Mouse (Mus musculus) liver, embryonic 15.5 days (tissue): ENCODE results near the gene Gm11213. TPM values are rescaled to one million over a fixed set of nuclear protein-coding genes. Genes with fewer than 3 reads are reported as not detected.

Experiments
- ATAC-seq: fragments of 200-750 bp; cut with Nextera tagmentation; 2 replicates; pipeline ENCODE4 v1.8.0; 2017; ENCODE audit warnings: moderate number of reproducible peaks, mild to moderate bottlenecking, moderate library complexity; ENCODE audit not compliant: insufficient read depth
- H3K27ac ChIP-seq: fragments of 300-500 bp; sonication (generic); replicated peaks from 2 replicates; pipeline ENCODE4 v1.5.1; 2015; ENCODE audit warnings: mild to moderate bottlenecking, inconsistent platforms
- H3K27me3 ChIP-seq: fragments of 300-500 bp; sonication (generic); 2 replicates; pipeline ENCODE4 v1.6.1; 2015; ENCODE audit warnings: mild to moderate bottlenecking, inconsistent platforms
- H3K36me3 ChIP-seq: fragments of 300-500 bp; sonication (generic); replicated peaks from 2 replicates; pipeline ENCODE4 v1.6.1; 2015; ENCODE audit warnings: moderate library complexity, mild to moderate bottlenecking, inconsistent platforms
- H3K4me1 ChIP-seq: fragments of 300-500 bp; sonication (generic); replicated peaks from 2 replicates; pipeline ENCODE4 v1.6.1; 2015; ENCODE audit warnings: inconsistent platforms
- H3K4me2 ChIP-seq: fragments of 300-500 bp; sonication (generic); 2 replicates; pipeline ENCODE4 v1.6.1; 2015; ENCODE audit warnings: moderate library complexity, mild to moderate bottlenecking, inconsistent platforms
- H3K4me3 ChIP-seq: fragments of 300-500 bp; sonication (generic); replicated peaks from 2 replicates; pipeline ENCODE4 v1.5.1; 2015; ENCODE audit warnings: mild to moderate bottlenecking, inconsistent platforms
- H3K9ac ChIP-seq: fragments of 300-500 bp; sonication (generic); 2 replicates; pipeline ENCODE4 v1.6.1; 2015; ENCODE audit warnings: moderate library complexity, mild to moderate bottlenecking, inconsistent platforms
- H3K9me3 ChIP-seq: fragments of 300-500 bp; sonication (generic); replicated peaks from 2 replicates; pipeline ENCODE4 v1.6.1; 2016; ENCODE audit warnings: inconsistent platforms
- WGBS: fragments of 180-500 bp; shearing (Covaris S2); methylation state at CpG from one replicate; pipeline ENCODE4 v1.1.7; 2015; ENCODE audit warnings: mixed read lengths; ENCODE audit not compliant: insufficient replicate concordance; 5-methylcytosine and 5-hydroxymethylcytosine counted together
- polyA plus RNA-seq: library from polyadenylated mRNA; unstranded; fragments of >200 nt; fragmentation: Nextera tagmentation; extraction: Ambion mirVana; gene quantifications from 2 replicates; pipeline ENCODE4 v1.2.1, GENCODE M21; 2015

Gm11213 gene
- polyA plus RNA-seq, 1 experiment from 2014 or later = not detected

DNA sequence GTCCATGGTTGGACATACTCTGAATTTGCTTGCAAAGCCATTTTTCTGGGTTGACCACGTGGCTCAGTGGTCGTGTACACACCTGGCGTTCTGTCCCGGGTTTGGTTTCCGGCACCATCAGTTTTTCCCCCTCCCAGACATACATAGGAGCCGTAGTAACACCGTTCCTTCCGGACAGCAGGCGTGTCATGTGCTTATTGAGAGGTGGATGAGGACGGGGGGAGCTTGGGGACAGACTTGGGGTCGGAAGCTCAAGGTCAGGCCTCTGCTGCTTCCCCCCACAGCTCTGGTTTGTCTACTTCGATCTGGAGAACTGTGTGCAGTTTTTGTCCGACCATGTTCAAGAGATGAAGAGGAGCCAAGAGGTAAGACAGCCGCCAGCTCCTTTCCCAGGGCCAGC is 25.4 kb downstream of the Gm11213 start:
- Histone ChIP-seq H3K4me1 (no peaks in the 10 kb centered on the region), H3K9ac (no peak overlapping the region), H3K4me2 (no peak overlapping the region), H3K27ac (no peak overlapping the region), H3K9me3 (no peaks in the 10 kb centered on the region), H3K4me3 (no peak overlapping the region), H3K36me3 (peaks cover 9% of the 10 kb centered on the region; the same call in 1 of the 2 replicates), H3K27me3 (no peaks in the 10 kb centered on the region)
- 73% methylated on average over 14 of the region's 14 CpGs for WGBS
- no peak for ATAC-seq

DNA sequence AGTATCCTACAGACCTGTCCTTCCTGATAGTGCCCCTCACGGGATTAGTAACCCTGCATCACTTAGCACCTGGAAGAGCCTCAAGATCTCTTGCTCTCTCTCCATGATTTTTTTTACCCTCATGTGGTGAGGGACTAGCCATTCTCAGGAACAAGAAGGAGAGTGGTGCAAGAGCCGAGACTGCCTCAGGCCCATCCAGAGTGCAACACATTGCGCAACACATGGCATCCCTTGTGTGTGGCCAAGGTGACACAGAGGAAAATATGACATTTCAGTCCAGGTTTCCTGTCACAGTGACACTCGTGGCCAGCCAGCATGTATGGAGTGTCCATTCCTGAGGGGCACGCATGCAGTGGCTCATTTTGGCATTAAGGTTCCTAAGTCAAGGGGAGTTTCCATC is 32.4 kb downstream of the Gm11213 start:
- ATAC-seq = no peak
- Histone ChIP-seq H3K4me3 (no peak overlapping the region), H3K9me3 (no peaks in the 10 kb centered on the region), H3K36me3 (peaks cover 18% of the 10 kb centered on the region), H3K4me1 (no peaks in the 10 kb centered on the region), H3K4me2 (no peak overlapping the region), H3K9ac (no peak overlapping the region), H3K27ac (no peak overlapping the region), H3K27me3 (no peaks in the 10 kb centered on the region)
- WGBS = 58% methylated on average over 5 of the region's 5 CpGs

DNA sequence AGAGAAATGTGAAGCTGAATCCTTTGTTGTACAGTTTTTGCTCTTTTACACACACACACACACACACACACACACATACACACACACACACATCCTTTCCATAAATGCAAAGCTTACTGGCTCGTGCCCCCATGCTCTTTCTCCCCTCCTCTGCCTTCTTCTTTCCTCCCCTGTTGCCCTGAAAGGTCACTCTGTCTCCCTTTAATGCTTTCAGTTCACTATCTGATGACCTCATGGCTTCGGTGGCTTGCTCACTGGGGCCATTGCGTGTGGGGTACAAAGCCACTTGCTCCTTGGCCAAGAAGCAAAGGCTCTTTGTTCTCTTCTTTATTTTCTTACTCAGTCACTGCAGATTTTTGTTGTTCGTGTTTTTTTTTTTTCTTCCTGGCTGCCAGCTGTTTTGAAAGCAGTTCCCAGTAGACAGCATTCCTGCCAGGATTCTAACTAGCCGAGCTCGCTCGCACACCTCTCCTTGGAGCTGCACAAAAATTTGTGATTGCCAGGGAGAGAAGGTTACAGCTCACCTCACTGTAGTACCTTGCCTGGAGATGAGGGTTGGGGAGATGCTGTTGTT is 34.8 kb downstream of the Gm11213 start:
- ATAC-seq = no peak
- Histone ChIP-seq H3K36me3 (peaks cover 13% of the 10 kb centered on the region; the same call in 1 of the 2 replicates), H3K9me3 (no peaks in the 10 kb centered on the region), H3K4me2 (no peak overlapping the region), H3K9ac (no peak overlapping the region), H3K27ac (no peak overlapping the region), H3K4me1 (no peaks in the 10 kb centered on the region), H3K27me3 (no peaks in the 10 kb centered on the region), H3K4me3 (no peak overlapping the region)
- 58% methylated on average over 7 of the region's 7 CpGs for WGBS

DNA sequence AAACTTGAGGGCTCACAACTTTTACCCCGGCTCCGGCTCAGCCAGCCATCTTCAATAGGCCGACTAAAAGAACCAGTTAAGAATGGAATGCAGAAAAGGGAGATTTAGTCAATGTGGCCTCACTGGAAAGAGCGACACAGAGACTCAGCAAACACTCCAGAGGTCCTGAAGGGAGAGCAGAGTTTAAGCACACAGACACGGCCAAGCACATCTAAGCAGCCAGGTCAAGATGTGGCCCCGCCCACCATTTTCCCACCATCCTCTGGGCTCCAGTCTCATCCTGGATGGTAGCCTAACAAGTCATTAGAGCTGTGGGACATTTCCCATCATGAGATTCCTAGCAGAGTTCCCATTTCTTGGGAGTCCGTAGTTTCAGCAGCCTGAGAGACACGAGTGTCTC is 35.7 kb downstream of the Gm11213 start:
- WGBS = 74% methylated on average over 8 of the region's 8 CpGs
- Histone ChIP-seq H3K27me3 (no peaks in the 10 kb centered on the region), H3K4me1 (no peaks in the 10 kb centered on the region)

DNA sequence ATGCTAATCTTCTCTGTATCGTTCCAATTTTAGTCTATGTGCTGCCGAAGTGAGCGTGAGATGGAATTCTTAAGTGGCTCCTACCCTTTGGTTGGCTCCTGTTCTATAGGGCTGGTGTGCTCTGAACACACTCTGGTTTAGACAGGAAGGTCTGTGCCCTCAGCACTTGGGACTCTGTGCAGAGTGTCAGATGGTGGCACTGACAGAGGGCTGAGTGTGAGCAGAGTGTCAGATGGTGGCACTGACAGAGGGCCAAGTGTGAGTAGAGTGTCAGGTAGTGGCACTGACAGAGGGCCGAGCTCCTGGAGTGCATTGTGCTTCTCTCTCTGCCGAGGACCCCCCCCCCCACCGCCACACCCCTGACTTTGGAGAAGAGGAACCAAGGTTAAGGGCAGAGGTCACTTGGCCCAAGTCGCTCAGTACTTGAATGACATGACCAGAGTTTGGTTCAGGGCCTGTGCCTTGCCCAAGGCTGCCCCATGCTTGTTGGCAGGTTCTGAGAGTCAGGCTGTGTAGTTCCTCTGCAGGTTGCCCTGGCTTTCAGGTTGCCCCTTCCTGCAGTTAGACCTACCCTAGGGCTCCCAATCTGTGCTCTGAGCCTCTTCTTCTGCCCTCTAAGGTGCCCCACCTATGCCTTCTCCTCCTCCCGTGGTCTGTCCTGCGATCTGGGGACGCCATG is 37.2 kb downstream of the Gm11213 start:
- no peaks in the 10 kb centered on the region for H3K27me3 ChIP-seq
- H3K36me3 ChIP-seq = 0 out of 2 replicates have a peak, but pooled peaks cover 5% of the 10 kb centered on the region
- no peaks in the 10 kb centered on the region for H3K9me3 ChIP-seq
- no peak overlapping the region for H3K27ac ChIP-seq
- H3K4me3 ChIP-seq = no peak overlapping the region
- ATAC-seq = no peak
- no peak overlapping the region for H3K4me2 ChIP-seq
- 75% methylated on average over 10 of the region's 10 CpGs for WGBS
- no peak overlapping the region for H3K9ac ChIP-seq
- no peaks in the 10 kb centered on the region for H3K4me1 ChIP-seq

More for the DNA sequence above, 35.7 kb downstream of the Gm11213 start:
- Histone ChIP-seq H3K4me3 (no peak overlapping the region), H3K4me2 (no peak overlapping the region), H3K9me3 (no peaks in the 10 kb centered on the region), H3K9ac (no peak overlapping the region), H3K27ac (no peak overlapping the region), H3K36me3 (peaks cover 13% of the 10 kb centered on the region; the same call in 1 of the 2 replicates)
- no peak for ATAC-seq

DNA sequence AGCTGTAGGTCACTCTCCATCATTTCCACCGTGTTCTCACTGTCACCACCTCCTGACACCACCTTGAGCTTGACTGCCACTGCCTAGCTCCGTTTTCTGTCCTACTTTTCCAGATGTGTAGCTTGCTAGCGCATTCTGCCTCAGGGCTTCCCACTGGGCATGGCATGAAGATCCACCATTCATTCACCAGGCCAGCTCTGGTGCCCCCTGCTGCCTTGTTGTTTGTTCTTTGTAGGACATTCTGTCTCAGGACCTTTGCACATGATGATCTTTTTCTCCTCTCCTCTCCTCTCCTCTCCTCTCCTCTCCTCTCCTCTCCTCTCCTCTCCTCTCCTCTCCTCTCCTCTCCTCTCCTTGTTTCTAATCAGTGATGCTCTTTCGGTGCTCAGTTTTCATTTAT is 42.3 kb downstream of the Gm11213 start:
- Histone ChIP-seq H3K27ac (peak overlapping the region; percentile 55), H3K9ac (no peak overlapping the region; the same call in 1 of the 2 replicates), H3K9me3 (no peaks in the 10 kb centered on the region), H3K4me2 (0 out of 2 replicates have a peak overlapping the region, but pooled peaks have one; percentile 93), H3K27me3 (no peaks in the 10 kb centered on the region), H3K4me3 (no peak overlapping the region), H3K36me3 (no peaks in the 10 kb centered on the region), H3K4me1 (peaks cover 47% of the 10 kb centered on the region)
- ATAC-seq = no peak
- 67% methylated on average over 4 of the region's 4 CpGs for WGBS

DNA sequence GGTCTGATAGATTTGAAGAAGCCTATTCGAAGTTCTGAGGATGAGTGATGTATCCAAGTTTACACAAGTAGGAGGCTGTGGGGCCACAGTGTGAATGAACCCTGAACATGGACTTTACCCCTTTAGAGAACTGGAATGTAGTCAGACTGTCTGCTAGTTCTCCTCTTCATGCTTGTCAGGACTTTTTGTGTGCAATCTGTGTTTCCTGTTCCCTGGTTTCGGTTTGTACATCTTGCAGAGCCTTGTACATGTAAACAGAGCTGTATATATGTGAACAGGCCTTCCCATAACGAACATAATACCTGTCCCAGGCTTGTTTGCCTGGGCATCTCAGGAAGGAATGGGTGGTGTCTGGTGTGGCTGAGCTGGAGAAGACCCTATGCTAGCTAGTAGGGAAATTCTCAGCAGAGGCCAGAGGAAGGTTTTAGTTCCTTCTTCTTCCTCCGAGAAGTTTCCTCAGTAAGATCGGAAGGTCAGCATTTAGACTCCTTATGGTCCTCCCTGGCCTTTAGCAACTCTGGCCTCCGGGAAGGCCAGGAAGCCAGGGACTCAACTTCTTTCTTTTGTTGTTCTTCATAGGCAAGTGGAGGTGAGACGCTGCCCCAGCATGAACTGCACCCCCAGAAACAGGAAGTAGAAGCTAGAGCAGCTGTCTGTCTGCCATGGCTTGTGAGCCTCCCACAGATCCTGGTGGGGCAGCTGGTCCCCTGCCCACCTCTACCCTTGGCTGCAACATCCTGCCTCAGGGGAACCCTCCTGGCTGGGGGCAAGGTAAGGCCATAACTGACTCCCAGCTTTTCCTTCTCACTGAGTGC is 43.0 kb downstream of the Gm11213 start:
- H3K9me3 ChIP-seq = no peaks in the 10 kb centered on the region
- peak; percentile 38 for ATAC-seq
- no peak overlapping the region; the same call in 1 of the 2 replicates for H3K9ac ChIP-seq
- 0 out of 2 replicates have a peak overlapping the region, but pooled peaks have one; percentile 4 for H3K4me3 ChIP-seq
- H3K27ac ChIP-seq = peak overlapping the region; percentile 55
- 23% methylated on average over 7 of the region's 7 CpGs for whole genome bisulfite sequencing
- no peaks in the 10 kb centered on the region for H3K36me3 ChIP-seq
- H3K4me2 ChIP-seq = peak overlapping the region; percentile 93
- H3K4me1 ChIP-seq = peaks cover 54% of the 10 kb centered on the region
- no peaks in the 10 kb centered on the region for H3K27me3 ChIP-seq

DNA sequence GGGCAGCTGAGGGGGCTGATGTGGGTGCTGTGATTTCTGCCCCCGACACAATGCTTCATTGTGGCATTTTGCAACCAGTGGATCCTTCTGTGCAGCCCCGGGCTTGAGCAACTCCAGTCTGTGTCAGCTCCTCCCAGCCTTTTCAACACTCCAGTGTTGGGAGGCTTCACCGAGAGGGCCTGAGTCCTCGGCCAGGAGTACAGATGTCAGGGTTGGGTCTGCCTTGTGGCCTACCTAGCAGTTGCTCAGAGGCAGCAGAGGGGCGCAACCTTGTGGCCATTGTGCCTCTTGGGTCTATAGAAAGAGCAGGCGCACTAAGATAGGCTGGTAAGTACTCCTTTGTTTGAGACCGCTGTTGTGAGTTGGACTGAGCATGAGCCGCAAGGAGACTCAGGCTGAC is 45.0 kb downstream of the Gm11213 start:
- Histone ChIP-seq H3K9me3 (no peaks in the 10 kb centered on the region), H3K36me3 (no peaks in the 10 kb centered on the region), H3K27ac (peak overlapping the region; percentile 79), H3K4me3 (peak overlapping the region; percentile 71), H3K4me2 (peak overlapping the region; percentile 93), H3K9ac (no peak overlapping the region), H3K27me3 (no peaks in the 10 kb centered on the region), H3K4me1 (peaks cover 69% of the 10 kb centered on the region)
- ATAC-seq = no peak
- WGBS = 66% methylated on average over 8 of the region's 8 CpGs

DNA sequence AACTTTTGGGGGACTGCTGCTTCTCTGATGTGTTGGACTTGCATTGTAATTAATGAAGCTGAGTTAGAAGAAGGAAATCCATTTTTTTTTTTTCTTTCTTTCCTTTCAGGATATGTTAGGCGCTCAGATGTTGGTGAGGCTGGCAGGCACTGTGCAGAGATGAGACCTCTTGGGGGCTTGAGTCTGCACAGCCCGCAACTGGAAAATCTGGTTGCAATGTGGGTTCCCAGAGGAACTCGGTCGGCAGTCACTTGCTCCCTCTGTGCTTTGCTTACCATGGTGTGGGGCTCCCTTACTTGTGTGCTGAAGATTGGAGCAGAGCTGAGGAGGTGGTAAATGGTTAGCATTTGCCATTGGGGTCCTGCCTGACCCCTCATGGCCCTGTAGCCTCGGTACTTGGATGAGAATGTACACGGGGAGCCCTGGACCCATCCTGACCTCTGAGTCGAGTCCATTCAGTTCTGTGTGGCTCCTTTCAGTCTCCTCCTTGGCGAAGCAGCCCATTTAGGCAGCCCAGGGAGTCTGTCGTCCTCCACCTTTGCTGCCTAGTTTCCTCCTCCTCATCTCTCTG is 45.8 kb downstream of the Gm11213 start:
- Histone ChIP-seq H3K4me3 (peak overlapping the region; percentile 71), H3K27me3 (no peaks in the 10 kb centered on the region), H3K9me3 (no peaks in the 10 kb centered on the region), H3K4me1 (peaks cover 77% of the 10 kb centered on the region), H3K27ac (peak overlapping the region; percentile 79), H3K9ac (peak overlapping the region; percentile 74; the same call in 1 of the 2 replicates), H3K36me3 (no peaks in the 10 kb centered on the region), H3K4me2 (peak overlapping the region; percentile 93)
- WGBS = 43% methylated on average over 9 of the region's 9 CpGs
- no peak for ATAC-seq

DNA sequence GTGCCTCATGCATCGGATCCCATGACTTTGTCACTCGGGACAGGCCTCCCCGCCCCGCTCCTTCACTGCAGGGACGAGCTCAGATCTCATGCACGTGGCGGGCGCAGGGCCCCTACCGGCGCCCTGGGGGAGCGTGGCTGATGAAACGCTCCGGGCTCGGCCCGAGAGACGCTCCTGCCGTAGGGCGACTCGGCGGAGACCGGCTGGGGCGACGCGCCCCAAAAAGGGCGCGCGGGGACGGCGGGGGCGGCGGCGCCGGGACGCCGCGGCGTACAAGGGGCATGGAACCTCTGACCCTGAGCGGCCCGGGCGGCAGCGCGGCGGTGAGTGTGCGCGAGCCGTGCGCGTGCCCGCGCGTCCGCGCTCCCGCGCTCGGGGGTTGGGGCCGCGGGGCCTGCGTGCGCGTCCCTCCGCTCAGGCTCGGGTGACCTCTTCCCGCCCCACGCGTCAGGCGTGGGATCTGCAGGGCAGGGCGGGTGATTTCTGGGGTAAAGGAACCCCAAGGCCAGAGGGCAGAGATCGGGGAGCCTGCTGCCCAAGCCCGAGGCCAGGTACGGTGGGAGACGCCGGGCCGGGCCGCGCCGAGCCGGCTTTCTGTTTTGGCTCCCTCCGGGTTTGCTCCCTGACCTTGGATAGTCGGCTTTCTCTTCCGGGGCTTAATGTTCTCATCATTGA is 46.5 kb downstream of the Gm11213 start, which contains the start of gene Tmem268:
Gene Tmem268, plus strand, starts transcription at position 375 of the 675 bp plus-strand sequence.
- peaks cover 81% of the 10 kb centered on the region for H3K4me1 ChIP-seq
- H3K4me3 ChIP-seq = peak within 1 kb of the TSS; percentile 71
- H3K9ac ChIP-seq = peak within 1 kb of the TSS; percentile 74
- peak within 1 kb of the TSS; percentile 79 for H3K27ac ChIP-seq
- no peaks in the 10 kb centered on the region for H3K9me3 ChIP-seq
- under 1% methylated on average over 56 of the region's 81 CpGs for WGBS
- ATAC-seq = peak; percentile 74
- no peaks in the 10 kb centered on the region for H3K27me3 ChIP-seq
- H3K4me2 ChIP-seq = peak within 1 kb of the TSS; percentile 93
- H3K36me3 ChIP-seq = no peaks in the 10 kb centered on the region
